Mouse (Mus musculus): ENCODE results near the gene Klrc3. TPM values are rescaled to one million over a fixed set of nuclear protein-coding genes. Genes with fewer than 3 reads are reported as not detected.

Gene Klrc3
- total and polyA plus RNA-seq, 3 experiments, result not detected

GRCm38 (mm10) chr6:129591508-129591907 lies 51.6 kb downstream of the Klrc3 start, which contains the start of gene Klrd1:
Gene Klrd1 (plus strand): TSS chr6:129591782.
- Histone ChIP-seq H3K36me3 (replicated peaks in 1 of 2; ENCODE audit: control insufficient read depth in 1 of 2, insufficient read depth in 1 of 2, low read length in 1 of 2) (no peaks in the 10 kb centered on the region), H3K27me3 (replicated peaks) (no peaks in the 10 kb centered on the region), H3K79me2 (replicated peaks; ENCODE audit: control insufficient read depth, extremely low read depth, insufficient read depth, poor library complexity, severe bottlenecking) (no peaks in the 10 kb centered on the region), H3K27ac (ENCODE audit: insufficient read depth, low read depth) (no peak within 1 kb of the TSS), H3K9ac (ENCODE audit: insufficient read depth, low read depth) (no peak within 1 kb of the TSS), H3K4me3 (replicated peaks in 1 of 3; ENCODE audit: low read depth in 2 of 3, low read length in 2 of 3, poor library complexity in 1 of 3) (no peak within 1 kb of the TSS), H3K4me1 (ENCODE audit: control insufficient read depth in 1 of 2, insufficient read depth in 2 of 2) (peaks cover 0 to 4% of the 10 kb centered on the region in 2 experiments; a peak in 1 of 4 replicates), H3K9me3 (replicated peaks; ENCODE audit: low read length) (no peaks in the 10 kb centered on the region), H3K4me2 (ENCODE audit: insufficient read depth, low read depth, poor library complexity, severe bottlenecking) (peak within 1 kb of the TSS; percentile 29; the same call in 1 of the 2 replicates)
- TF ChIP-seq ETS1 (conservative IDR thresholded peaks at IDR 0.05; ENCODE audit: low read depth, low read length), result no peak
- TF ChIP-seq TBP (conservative IDR thresholded peaks at IDR 0.05; ENCODE audit: low read depth, low read length), result 0 out of 2 replicates have a peak, but pooled peaks have one; percentile 24
- DNase-seq (ENCODE audit: extremely low read depth), result peak; percentile 21
- in situ Hi-C loops (cut with MboI; ENCODE audit: low pct_ligation_motif_present, low pct_unique_long_range_greater_than_20kb, low sequenced_read_pairs) (loop anchor here (25.0 kb wide), 1 partner anchor 1771 kb away; the partner anchor contains the start of gene Styk1), dilution Hi-C loops (cut with MboI; ENCODE audit: extremely low pct_ligation_motif_present, extremely low pct_unique_long_range_greater_than_20kb, low sequenced_read_pairs) (no loop called here)

Other genes with a start within 250 kb of the Klrc3 start
- not detected in 2 replicates for gene Clec1b, start 246.0 kb downstream of the Klrc3 start, total RNA-seq (2012; rRNA removed)
- not detected in 2 replicates for gene Clec1b, start 246.0 kb downstream of the Klrc3 start, total RNA-seq (2014; rRNA removed)
- gene Clec1b, start 246.0 kb downstream of the Klrc3 start, polyA plus RNA-seq (2012; ENCODE audit: insufficient read length, low read depth), result not detected in 2 replicates
- not detected in 2 replicates for gene Clec9a, start 234.5 kb downstream of the Klrc3 start, total RNA-seq (2012; rRNA removed)
- gene Clec9a, start 234.5 kb downstream of the Klrc3 start, total RNA-seq (2014; rRNA removed), result not detected in 2 replicates
- gene Clec9a, start 234.5 kb downstream of the Klrc3 start, polyA plus RNA-seq (2012; ENCODE audit: insufficient read length, low read depth), result not detected in 2 replicates
- not detected in 2 replicates for gene Clec1a, start 191.3 kb downstream of the Klrc3 start, total RNA-seq (2012; rRNA removed)
- not detected in 2 replicates for gene Clec1a, start 191.3 kb downstream of the Klrc3 start, total RNA-seq (2014; rRNA removed)
- not detected in 2 replicates for gene Clec1a, start 191.3 kb downstream of the Klrc3 start, polyA plus RNA-seq (2012; ENCODE audit: insufficient read length, low read depth)
- gene Olr1, start 136.2 kb downstream of the Klrc3 start, total RNA-seq (2012; rRNA removed), result not detected in 2 replicates
- not detected in 2 replicates for gene Olr1, start 136.2 kb downstream of the Klrc3 start, total RNA-seq (2014; rRNA removed)
- gene Olr1, start 136.2 kb downstream of the Klrc3 start, polyA plus RNA-seq (2012; ENCODE audit: insufficient read length, low read depth), result not detected in 2 replicates
- gene Tmem52b, start 130.8 kb downstream of the Klrc3 start, total RNA-seq (2012; rRNA removed), result not detected in 2 replicates
- not detected in 2 replicates for gene Tmem52b, start 130.8 kb downstream of the Klrc3 start, total RNA-seq (2014; rRNA removed)
- gene Tmem52b, start 130.8 kb downstream of the Klrc3 start, polyA plus RNA-seq (2012; ENCODE audit: insufficient read length, low read depth), result not detected in 2 replicates
- gene Gabarapl1, start 110.2 kb downstream of the Klrc3 start, total RNA-seq (2012; rRNA removed), result 43.9 and 46.3 TPM in 2 replicates
- gene Gabarapl1, start 110.2 kb downstream of the Klrc3 start, total RNA-seq (2014; rRNA removed), result 75.2 and 80.8 TPM in 2 replicates
- 96.2 and 102 TPM in 2 replicates for gene Gabarapl1, start 110.2 kb downstream of the Klrc3 start, polyA plus RNA-seq (2012; ENCODE audit: insufficient read length, low read depth)
- not detected in 2 replicates for gene Klre1, start 65.4 kb downstream of the Klrc3 start, total RNA-seq (2012; rRNA removed)
- not detected in 2 replicates for gene Klre1, start 65.4 kb downstream of the Klrc3 start, total RNA-seq (2014; rRNA removed)
- not detected in 2 replicates for gene Klre1, start 65.4 kb downstream of the Klrc3 start, polyA plus RNA-seq (2012; ENCODE audit: insufficient read length, low read depth)
- gene Klrd1, start 51.6 kb downstream of the Klrc3 start, total RNA-seq (2012; rRNA removed), result not detected in 2 replicates
- gene Klrd1, start 51.6 kb downstream of the Klrc3 start, total RNA-seq (2014; rRNA removed), result 0.49 TPM in 1 of 2 replicates, not detected in the other
- not detected in 2 replicates for gene Klrd1, start 51.6 kb downstream of the Klrc3 start, polyA plus RNA-seq (2012; ENCODE audit: insufficient read length, low read depth)
- not detected in 2 replicates for gene Klrk1, start 19.5 kb downstream of the Klrc3 start, total RNA-seq (2012; rRNA removed)
- gene Klrk1, start 19.5 kb downstream of the Klrc3 start, total RNA-seq (2014; rRNA removed), result not detected in 2 replicates
- not detected in 2 replicates for gene Klrk1, start 19.5 kb downstream of the Klrc3 start, polyA plus RNA-seq (2012; ENCODE audit: insufficient read length, low read depth)
- not detected in 2 replicates for gene Klrc2, start 17.4 kb upstream of the Klrc3 start, total RNA-seq (2012; rRNA removed)
- gene Klrc2, start 17.4 kb upstream of the Klrc3 start, total RNA-seq (2014; rRNA removed), result not detected in 2 replicates
- gene Klrc2, start 17.4 kb upstream of the Klrc3 start, polyA plus RNA-seq (2012; ENCODE audit: insufficient read length, low read depth), result not detected in 2 replicates
- not detected in 2 replicates for gene Klrc1, start 35.6 kb upstream of the Klrc3 start, total RNA-seq (2012; rRNA removed)
- gene Klrc1, start 35.6 kb upstream of the Klrc3 start, total RNA-seq (2014; rRNA removed), result not detected in 2 replicates
- not detected in 2 replicates for gene Klrc1, start 35.6 kb upstream of the Klrc3 start, polyA plus RNA-seq (2012; ENCODE audit: insufficient read length, low read depth)
- gene Klri1, start 73.8 kb upstream of the Klrc3 start, total RNA-seq (2012; rRNA removed), result not detected in 2 replicates
- not detected in 2 replicates for gene Klri1, start 73.8 kb upstream of the Klrc3 start, total RNA-seq (2014; rRNA removed)
- gene Klri1, start 73.8 kb upstream of the Klrc3 start, polyA plus RNA-seq (2012; ENCODE audit: insufficient read length, low read depth), result not detected in 2 replicates
- gene Klri2, start 97.1 kb upstream of the Klrc3 start, total RNA-seq (2012; rRNA removed), result not detected in 2 replicates
- gene Klri2, start 97.1 kb upstream of the Klrc3 start, total RNA-seq (2014; rRNA removed), result not detected in 2 replicates
- gene Klri2, start 97.1 kb upstream of the Klrc3 start, polyA plus RNA-seq (2012; ENCODE audit: insufficient read length, low read depth), result not detected in 2 replicates
- gene Gm156, start 140.9 kb upstream of the Klrc3 start, total RNA-seq (2012; rRNA removed), result not detected in 2 replicates
- gene Gm156, start 140.9 kb upstream of the Klrc3 start, total RNA-seq (2014; rRNA removed), result not detected in 2 replicates
- gene Gm156, start 140.9 kb upstream of the Klrc3 start, polyA plus RNA-seq (2012; ENCODE audit: insufficient read length, low read depth), result not detected in 2 replicates
- not detected in 2 replicates for gene Gm17631, start 219.3 kb upstream of the Klrc3 start, total RNA-seq (2012; rRNA removed)
- not detected in 2 replicates for gene Gm17631, start 219.3 kb upstream of the Klrc3 start, total RNA-seq (2014; rRNA removed)
- gene Gm17631, start 219.3 kb upstream of the Klrc3 start, polyA plus RNA-seq (2012; ENCODE audit: insufficient read length, low read depth), result not detected in 2 replicates
- not detected in 2 replicates for gene Klra17, start 233.3 kb upstream of the Klrc3 start, total RNA-seq (2012; rRNA removed)
- not detected in 2 replicates for gene Klra17, start 233.3 kb upstream of the Klrc3 start, total RNA-seq (2014; rRNA removed)
- not detected in 2 replicates for gene Klra17, start 233.3 kb upstream of the Klrc3 start, polyA plus RNA-seq (2012; ENCODE audit: insufficient read length, low read depth)